Mouse (Mus musculus) liver, embryonic 14.5 days (tissue): ENCODE results near the gene Treh.

Experiments used
- CTCF ChIP-seq: IDR thresholded peaks from 2 replicates; pipeline ENCODE4 v1.5.1; 2016; ENCODE audit warnings: antibody characterized with exemption, low read depth, control low read depth
- EP300 ChIP-seq: IDR thresholded peaks from 2 replicates; pipeline ENCODE4 v1.6.1; 2016; ENCODE audit warnings: antibody characterized with exemption, low read depth

- TF ChIP-seq CTCF (no peak), EP300 (no peak)
Observed at GRCm38 (mm10) chr9:44713080-44713479, 40.0 kb downstream of the Treh start.
